Mouse (Mus musculus) erythroblast, adult 5-6 weeks (primary cell): ENCODE measurements around the gene Mras. TPM values are rescaled to one million over a fixed set of nuclear protein-coding genes. Genes with fewer than 3 reads are reported as not detected.

Source experiments
- ATAC-seq: replicated peaks from 2 replicates; pipeline ENCODE4 v1.8.0; 2016; ENCODE audit warnings: moderate number of reproducible peaks, mild to moderate bottlenecking, moderate TSS enrichment, inconsistent platforms; ENCODE audit not compliant: poor library complexity, low FRiP score, severe bottlenecking
- total RNA-seq, 2 experiments: library from RNA; stranded (forward) in 1 of 2; stranded (reverse) in 1 of 2; fragments of 150-400 nt in 1 of 2; fragments of 200-764, 138-1000 nt in 1 of 2; gene quantifications; 2 replicates each; pipeline versions ENCODE4 v1.2.3 to v1.2.4; 2015 to 2017; ENCODE audit warnings: low replicate concordance in 2 of 2

Mras gene
- 4.4 TPM in 1 of 2 replicates, not detected in the other for total RNA-seq (2015; ENCODE audit: low replicate concordance)
- 1.3 and 2.7 TPM in 2 replicates for total RNA-seq (2017; ENCODE audit: low replicate concordance)

- ATAC-seq, result no peak
Measured at GRCm38 (mm10) chr9:99437031-99437764, at the start of gene Mras. Mras (minus strand) TSS chr9:99437381.

- peak; percentile 92 for ATAC-seq
Measured at GRCm38 (mm10) chr9:99485144-99485543, 48.0 kb upstream of the Mras start.

- 0 out of 2 replicates have a peak, but pooled peaks have one; percentile 10 for ATAC-seq
Measured at GRCm38 (mm10) chr9:99484632-99485031, 47.5 kb upstream of the Mras start.

GRCm38 (mm10) chr9:99483191-99483590, 46.0 kb upstream of the Mras start:
- ATAC-seq, result no peak

- no peak for ATAC-seq
Measured at GRCm38 (mm10) chr9:99480764-99481163, 43.6 kb upstream of the Mras start.

- no peak for ATAC-seq
Measured at GRCm38 (mm10) chr9:99479181-99479711, 42.1 kb upstream of the Mras start.

GRCm38 (mm10) chr9:99471334-99471733, 34.2 kb upstream of the Mras start:
- no peak for ATAC-seq

- ATAC-seq, result peak; percentile 56; the same call in 1 of the 2 replicates
Measured at GRCm38 (mm10) chr9:99470347-99471092, 33.3 kb upstream of the Mras start.

GRCm38 (mm10) chr9:99469681-99470273, 32.6 kb upstream of the Mras start:
- ATAC-seq, result peak; percentile 40; the same call in 1 of the 2 replicates

- no peak for ATAC-seq
Measured at GRCm38 (mm10) chr9:99468572-99468971, 31.4 kb upstream of the Mras start.

GRCm38 (mm10) chr9:99464876-99465275, 27.7 kb upstream of the Mras start:
- no peak for ATAC-seq

- ATAC-seq, result no peak
Measured at GRCm38 (mm10) chr9:99459730-99460129, 22.5 kb upstream of the Mras start.

- ATAC-seq, result peak; percentile 61; the same call in 1 of the 2 replicates
Measured at GRCm38 (mm10) chr9:99458529-99459208, 21.5 kb upstream of the Mras start.

GRCm38 (mm10) chr9:99454211-99454610, 17.0 kb upstream of the Mras start:
- no peak for ATAC-seq

GRCm38 (mm10) chr9:99451161-99451560, 14.0 kb upstream of the Mras start, which contains the start of gene Nme9:
Nme9 (plus strand) TSS chr9:99451475.
- no peak for ATAC-seq

GRCm38 (mm10) chr9:99449886-99450647, 12.9 kb upstream of the Mras start:
- no peak for ATAC-seq

GRCm38 (mm10) chr9:99447323-99447722, 10.1 kb upstream of the Mras start:
- ATAC-seq, result no peak

- no peak for ATAC-seq
Measured at GRCm38 (mm10) chr9:99446259-99446658, 9.1 kb upstream of the Mras start.
